Mouse (Mus musculus): ENCODE results near the gene Chpf2.
A peak's percentile ranks its signal among the peaks of the same experiment; 100 is the strongest.
"Not testable (repeated sequence)": the region's sequence is repeated elsewhere in the genome, so short reads cannot be mapped to it uniquely, and the experiment has no call there.

Chpf2 gene

GRCm38 (mm10) chr5:24586547-24587199 is at the start of gene Chpf2:
Gene Chpf2 (plus strand): TSS chr5:24586741.
- DNase-seq (ENCODE audit: low spot score) = peak; percentile 78

- DNase-seq (ENCODE audit: low spot score) = no peak
Measured at GRCm38 (mm10) chr5:24537618-24538017, 48.9 kb upstream of the Chpf2 start.

GRCm38 (mm10) chr5:24539571-24540296 is 46.8 kb upstream of the Chpf2 start:
- no peak for DNase-seq (ENCODE audit: low spot score)

GRCm38 (mm10) chr5:24540387-24541143 is 46.0 kb upstream of the Chpf2 start, which contains the start of gene Asb10:
Gene Asb10 (minus strand): TSS chr5:24540978.
- no peak for DNase-seq (ENCODE audit: low spot score)

- no peak for DNase-seq (ENCODE audit: low spot score)
Measured at GRCm38 (mm10) chr5:24541144-24541569, 45.4 kb upstream of the Chpf2 start.

GRCm38 (mm10) chr5:24542643-24543042 is 43.9 kb upstream of the Chpf2 start:
- peak; percentile 15 for DNase-seq (ENCODE audit: low spot score)

GRCm38 (mm10) chr5:24550598-24551316 is 35.8 kb upstream of the Chpf2 start:
- DNase-seq (ENCODE audit: low spot score) = no peak

- no peak for DNase-seq (ENCODE audit: low spot score)
Measured at GRCm38 (mm10) chr5:24551317-24551688, 35.2 kb upstream of the Chpf2 start.

- DNase-seq (ENCODE audit: low spot score) = no peak
Measured at GRCm38 (mm10) chr5:24553621-24554244, 32.8 kb upstream of the Chpf2 start.

- DNase-seq (ENCODE audit: low spot score) = not testable (repeated sequence)
Measured at GRCm38 (mm10) chr5:24555335-24555734, 31.2 kb upstream of the Chpf2 start.

GRCm38 (mm10) chr5:24556709-24557108 is 29.8 kb upstream of the Chpf2 start, which contains the start of gene 4931409K22Rik:
Gene 4931409K22Rik (minus strand): TSS chr5:24556809.
- DNase-seq (ENCODE audit: low spot score) = no peak

- DNase-seq (ENCODE audit: low spot score) = no peak
Measured at GRCm38 (mm10) chr5:24575948-24576347, 10.6 kb upstream of the Chpf2 start.

- no peak for DNase-seq (ENCODE audit: low spot score)
Measured at GRCm38 (mm10) chr5:24576801-24577182, 9.7 kb upstream of the Chpf2 start.

GRCm38 (mm10) chr5:24577183-24577929 is 9.2 kb upstream of the Chpf2 start, which contains the start of gene Abcf2:
Gene Abcf2 (minus strand): TSS chr5:24577467.
- DNase-seq (ENCODE audit: low spot score) = peak; percentile 100

- DNase-seq (ENCODE audit: low spot score) = no peak
Measured at GRCm38 (mm10) chr5:24578109-24578963, 8.2 kb upstream of the Chpf2 start.

- peak; percentile 32 for DNase-seq (ENCODE audit: low spot score)
Measured at GRCm38 (mm10) chr5:24586106-24586505, 435 bp upstream of the Chpf2 start.

GRCm38 (mm10) chr5:24587200-24587577 is 648 bp downstream of the Chpf2 start:
- DNase-seq (ENCODE audit: low spot score) = peak; percentile 56

GRCm38 (mm10) chr5:24589511-24590500 is 3.3 kb downstream of the Chpf2 start:
- no peak for DNase-seq (ENCODE audit: low spot score)
